Mouse (Mus musculus) G1E (cell line): ENCODE results near the gene Susd2. TPM values are rescaled to one million over a fixed set of nuclear protein-coding genes. Genes with fewer than 3 reads are reported as not detected.

Experiments
- ATAC-seq: 2 replicates; pipeline ENCODE4 v1.8.0; 2016; ENCODE audit warnings: mild to moderate bottlenecking; ENCODE audit not compliant: insufficient number of reproducible peaks, poor library complexity, low FRiP score, severe bottlenecking; ENCODE audit errors: extremely low read depth
- DNase-seq: peaks from one replicate; pipeline ENCODE4 v3.0.0; 2012; ENCODE audit warnings: low spot score
- H3K27me3 ChIP-seq: 2 replicates; pipeline ENCODE4 v1.6.1; 2012; ENCODE audit warnings: mild to moderate bottlenecking, low read length, inconsistent platforms; ENCODE audit not compliant: insufficient read depth
- H3K36me3 ChIP-seq: replicated peaks from 2 replicates; pipeline ENCODE3; 2012; ENCODE audit warnings: mild to moderate bottlenecking, inconsistent platforms
- H3K4me1 ChIP-seq: 2 replicates; pipeline ENCODE4 v1.6.1; 2012; ENCODE audit warnings: low read depth, low read length, inconsistent platforms, mixed read lengths; ENCODE audit not compliant: insufficient read depth
- H3K4me3 ChIP-seq: 2 replicates; pipeline ENCODE4 v1.5.1; 2012; ENCODE audit warnings: low read depth, mild to moderate bottlenecking, inconsistent platforms, low read length, moderate library complexity, mixed read lengths
- H3K9me3 ChIP-seq: replicated peaks from 2 replicates; pipeline ENCODE4 v1.6.1; 2012; ENCODE audit warnings: inconsistent platforms
- CTCF ChIP-seq: IDR thresholded peaks from 2 replicates; pipeline ENCODE4 v1.5.1; 2012; ENCODE audit warnings: low read depth, low read length, inconsistent platforms, mixed read lengths
- GATA1 ChIP-seq: IDR thresholded peaks from 2 replicates; pipeline ENCODE4 v1.6.1; 2012; ENCODE audit warnings: borderline replicate concordance, low read length, inconsistent platforms, mixed read lengths
- GATA2 ChIP-seq: IDR thresholded peaks from 2 replicates; pipeline ENCODE4 v1.6.1; 2012; ENCODE audit warnings: low read depth, low read length, inconsistent platforms, borderline replicate concordance
- POLR2AphosphoS5 ChIP-seq: IDR thresholded peaks from 2 replicates; pipeline ENCODE4 v1.6.1; 2012; ENCODE audit warnings: low read depth, low read length, inconsistent platforms; ENCODE audit not compliant: insufficient replicate concordance
- TAL1 ChIP-seq: conservative IDR thresholded peaks from 2 replicates; pipeline ENCODE4 v1.6.1; 2012; ENCODE audit warnings: low read depth, low read length, inconsistent platforms, mixed read lengths
- polyA plus RNA-seq: library from polyadenylated mRNA; stranded (reverse); fragments of >175 nt; gene quantifications from 2 replicates; pipeline ENCODE4 v1.2.3, GENCODE M21; 2012
- total RNA-seq, 2 experiments: library from RNA; stranded (forward) in 1 of 2; stranded (reverse) in 1 of 2; fragments of 200-1000 nt in 1 of 2; fragments of >200 nt in 1 of 2; fragmentation: Nextera tagmentation in 1 of 2; gene quantifications; 2 replicates each; pipeline ENCODE4 v1.2.3; 2014 to 2017

Gene Susd2
- total and polyA plus RNA-seq, 3 experiments = 0.05 to 0.10 TPM; not detected in 1

DNA sequence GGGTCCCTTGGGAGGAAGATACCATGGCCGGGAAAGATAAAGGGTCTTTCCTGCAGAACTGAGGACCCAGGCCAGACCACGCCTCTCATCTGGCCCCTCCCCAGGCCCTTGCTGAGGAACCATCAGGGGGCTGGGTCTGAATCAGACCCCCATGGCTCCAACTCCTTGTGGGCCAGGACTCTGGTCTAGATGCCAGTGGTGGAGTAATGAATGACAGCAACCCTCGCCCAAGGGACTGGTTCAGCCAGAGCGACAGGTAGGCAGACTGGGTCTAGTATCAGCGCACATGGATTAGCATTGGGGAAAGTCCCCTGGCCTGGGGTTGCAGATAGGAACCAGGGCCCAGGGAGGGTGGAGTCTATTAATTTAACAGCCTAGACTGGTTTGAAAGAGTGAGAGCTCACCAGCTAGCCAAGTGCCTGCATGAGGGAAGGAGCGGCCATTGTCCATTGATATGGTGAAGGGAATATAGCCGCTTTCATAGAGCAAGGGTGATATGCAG, 2.0 kb downstream of the Susd2 start:
- Histone ChIP-seq H3K4me3 (no peak overlapping the region), H3K9me3 (no peaks in the 10 kb centered on the region), H3K36me3 (peaks cover 28% of the 10 kb centered on the region), H3K27me3 (peaks cover 49% of the 10 kb centered on the region), H3K4me1 (peaks cover 11% of the 10 kb centered on the region)
- no peak for TF ChIP-seq CTCF
- no peak for TF ChIP-seq POLR2AphosphoS5
- no peak for TF ChIP-seq GATA1
- no peak for TF ChIP-seq GATA2
- TF ChIP-seq TAL1 = no peak
- DNase-seq (no peak), ATAC-seq (no peak)

DNA sequence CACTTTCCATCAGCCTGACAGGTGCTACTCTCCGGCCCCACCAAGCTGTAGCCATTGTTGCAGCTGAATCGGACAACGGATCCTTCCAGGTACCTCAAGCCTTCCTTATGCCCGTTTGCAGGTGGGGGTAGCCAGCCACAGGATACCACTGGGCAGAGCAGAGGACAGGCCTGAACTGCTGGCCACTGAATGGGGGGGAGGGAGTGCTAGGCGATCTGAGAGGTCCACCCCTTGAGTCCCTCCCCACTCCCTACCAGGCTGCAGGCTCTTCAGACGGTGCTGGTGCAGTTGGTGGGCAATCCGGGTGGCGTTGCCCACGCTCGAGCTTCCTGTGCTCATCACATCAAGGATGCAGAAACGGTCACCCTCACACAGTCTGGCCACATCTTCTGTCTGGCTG, 6.1 kb downstream of the Susd2 start:
- Histone ChIP-seq H3K36me3 (no peaks in the 10 kb centered on the region), H3K4me1 (peaks cover 6% of the 10 kb centered on the region; the same call in 1 of the 2 replicates), H3K4me3 (no peak overlapping the region), H3K9me3 (no peaks in the 10 kb centered on the region), H3K27me3 (peaks cover 56% of the 10 kb centered on the region)
- DNase-seq = no peak
- TF ChIP-seq GATA2 = no peak
- TF ChIP-seq POLR2AphosphoS5 = no peak
- no peak for TF ChIP-seq CTCF
- no peak for TF ChIP-seq GATA1
- no peak for TF ChIP-seq TAL1
- ATAC-seq = no peak

DNA sequence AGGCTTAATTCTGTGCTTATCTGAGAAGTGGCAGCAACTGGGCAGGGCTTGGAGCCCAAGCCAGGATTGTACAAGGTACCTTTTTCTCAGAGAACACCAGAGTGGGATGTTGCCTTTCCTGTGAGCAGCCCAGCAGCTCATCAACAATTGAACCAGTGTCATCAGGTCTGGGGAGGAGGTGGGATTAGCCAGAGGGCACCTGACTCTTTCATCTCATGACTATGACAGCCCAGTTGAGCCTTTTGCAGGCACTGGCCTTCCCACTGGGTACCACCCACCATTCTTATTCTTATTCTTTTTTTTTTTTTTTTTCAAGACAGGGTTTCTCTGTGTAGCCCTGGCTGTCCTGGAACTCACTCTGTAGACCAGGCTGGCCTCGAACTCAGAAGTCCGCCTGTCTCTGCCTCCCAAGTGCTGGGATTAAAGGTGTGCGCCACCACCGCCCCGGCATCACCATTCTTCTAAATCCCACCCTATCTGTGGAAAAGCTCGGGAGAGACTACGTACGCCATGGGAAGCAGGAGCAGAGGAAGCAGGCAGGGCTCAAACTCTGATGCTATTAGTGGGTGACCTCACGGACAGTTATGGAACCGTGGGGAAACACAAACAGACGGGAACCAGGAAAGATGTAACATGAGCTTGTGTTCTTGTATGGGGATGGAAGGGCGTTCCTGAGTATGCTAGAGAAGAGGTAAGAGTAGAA, 7.6 kb downstream of the Susd2 start:
- peaks cover 56% of the 10 kb centered on the region for H3K27me3 ChIP-seq

DNA sequence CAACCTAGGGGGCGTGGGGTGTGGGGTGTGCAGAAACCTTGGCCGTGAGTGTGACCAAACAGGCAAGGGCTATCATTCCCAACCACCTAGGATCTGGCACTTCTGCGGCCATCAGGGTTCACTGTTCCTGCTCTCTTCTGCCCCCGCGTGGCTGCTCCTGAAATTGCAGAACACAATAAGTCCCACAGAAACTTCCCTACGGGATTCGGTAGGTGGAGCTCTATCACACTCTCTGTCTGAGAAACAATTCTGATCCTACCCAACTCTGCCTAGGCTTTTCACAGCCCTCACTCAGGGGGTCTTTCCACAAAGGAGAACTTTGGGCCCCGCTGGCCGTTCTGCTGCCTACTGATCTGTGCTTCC, 8.1 kb downstream of the Susd2 start:
- ATAC-seq = no peak
- DNase-seq = peak; percentile 48

More for the DNA sequence above, 7.6 kb downstream of the Susd2 start:
- DNase-seq (no peak), ATAC-seq (no peak)
- TF ChIP-seq GATA2 = no peak
- TF ChIP-seq GATA1 = no peak
- TF ChIP-seq CTCF = no peak
- TF ChIP-seq TAL1 = no peak
- no peak for TF ChIP-seq POLR2AphosphoS5
- Histone ChIP-seq H3K4me1 (peaks cover 4% of the 10 kb centered on the region; the same call in 1 of the 2 replicates), H3K4me3 (no peak overlapping the region), H3K36me3 (no peaks in the 10 kb centered on the region), H3K9me3 (no peaks in the 10 kb centered on the region)

DNA sequence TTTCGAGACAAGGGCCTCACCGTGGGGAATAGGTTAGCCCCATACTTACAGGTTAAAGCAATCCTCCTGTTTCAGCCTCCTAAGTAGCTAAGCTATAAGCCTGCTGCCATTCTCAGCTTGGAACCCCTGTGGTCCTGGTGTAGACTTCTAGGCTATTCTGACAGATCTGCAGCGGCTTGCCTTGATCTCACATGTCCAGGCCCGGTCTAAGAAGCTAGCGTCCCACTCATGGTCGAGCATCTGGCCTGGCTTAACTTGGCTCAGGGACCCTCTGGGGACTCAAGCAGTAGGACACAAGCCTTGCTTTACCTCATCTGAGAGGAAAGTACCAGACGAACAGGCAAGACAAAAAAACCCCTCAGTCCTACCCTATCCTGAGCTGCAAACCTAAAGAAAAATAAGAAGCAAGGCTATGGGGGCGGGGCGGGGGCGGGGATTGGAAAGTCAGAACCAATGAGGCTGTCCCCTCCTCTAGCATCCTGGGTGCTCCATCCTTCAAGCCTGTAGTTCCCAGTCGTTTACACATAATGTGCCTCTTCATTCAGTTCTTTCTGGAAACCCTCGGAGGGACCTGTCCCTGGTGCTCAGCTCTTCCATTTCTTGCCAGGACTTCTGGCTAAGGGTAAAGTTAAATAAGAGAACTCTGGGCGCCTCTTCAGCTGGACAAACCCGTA, 8.7 kb downstream of the Susd2 start:
- Histone ChIP-seq H3K4me3 (no peak overlapping the region), H3K27me3 (peaks cover 46% of the 10 kb centered on the region), H3K4me1 (peaks cover 4% of the 10 kb centered on the region; the same call in 1 of the 2 replicates), H3K9me3 (no peaks in the 10 kb centered on the region), H3K36me3 (no peaks in the 10 kb centered on the region)
- no peak for TF ChIP-seq POLR2AphosphoS5
- TF ChIP-seq TAL1 = no peak
- TF ChIP-seq CTCF = no peak
- no peak for TF ChIP-seq GATA1
- TF ChIP-seq GATA2 = no peak
- no peak for ATAC-seq
- no peak for DNase-seq

More for the DNA sequence above, 8.1 kb downstream of the Susd2 start:
- H3K4me3 ChIP-seq = no peak overlapping the region
- H3K27me3 ChIP-seq = peaks cover 51% of the 10 kb centered on the region
- TF ChIP-seq CTCF (peak; percentile 80), GATA2 (no peak)
- H3K4me1 ChIP-seq = peaks cover 4% of the 10 kb centered on the region; the same call in 1 of the 2 replicates
- H3K9me3 ChIP-seq = no peaks in the 10 kb centered on the region
- H3K36me3 ChIP-seq = no peaks in the 10 kb centered on the region

DNA sequence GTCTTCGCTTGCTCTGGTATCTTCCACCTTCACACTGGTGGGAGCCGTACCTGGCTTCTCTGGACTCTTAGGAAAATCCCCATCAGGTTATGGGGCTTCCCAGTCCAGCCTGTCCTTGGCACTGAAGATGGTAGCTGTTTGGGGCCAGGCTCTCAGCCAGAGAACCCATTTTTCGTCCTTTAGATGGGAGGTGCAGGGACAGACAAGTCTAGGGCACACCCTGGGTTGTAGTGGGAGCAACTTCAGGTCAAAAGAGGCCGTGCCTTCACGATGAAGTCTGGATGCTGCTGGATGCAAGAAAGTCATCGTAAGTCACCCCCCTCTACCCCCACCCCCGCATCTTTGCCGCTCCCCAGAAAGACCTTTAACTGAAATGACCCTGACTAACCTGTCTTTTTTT, 9.2 kb downstream of the Susd2 start:
- H3K4me1 ChIP-seq = peaks cover 4% of the 10 kb centered on the region; the same call in 1 of the 2 replicates
- no peak for TF ChIP-seq GATA1
- no peak for TF ChIP-seq GATA2
- no peak for TF ChIP-seq CTCF
- TF ChIP-seq TAL1 = no peak
- TF ChIP-seq POLR2AphosphoS5 = no peak
- ATAC-seq = no peak
- no peak overlapping the region for H3K4me3 ChIP-seq
- H3K27me3 ChIP-seq = peaks cover 40% of the 10 kb centered on the region
- H3K36me3 ChIP-seq = no peaks in the 10 kb centered on the region
- no peak for DNase-seq
- H3K9me3 ChIP-seq = no peaks in the 10 kb centered on the region
